Mouse (Mus musculus) ovary, postnatal 10 days (tissue): ENCODE results near the gene Mcm2.

ENCODE experiments used
- DNase-seq: peaks from one replicate; pipeline ENCODE4 v3.0.0; 2022; ENCODE audit warnings: low spot score

Gene Mcm2

GRCm38 (mm10) chr6:88889410-88890042 is 9.1 kb downstream of the Mcm2 start:
- DNase-seq = no peak

DNA sequence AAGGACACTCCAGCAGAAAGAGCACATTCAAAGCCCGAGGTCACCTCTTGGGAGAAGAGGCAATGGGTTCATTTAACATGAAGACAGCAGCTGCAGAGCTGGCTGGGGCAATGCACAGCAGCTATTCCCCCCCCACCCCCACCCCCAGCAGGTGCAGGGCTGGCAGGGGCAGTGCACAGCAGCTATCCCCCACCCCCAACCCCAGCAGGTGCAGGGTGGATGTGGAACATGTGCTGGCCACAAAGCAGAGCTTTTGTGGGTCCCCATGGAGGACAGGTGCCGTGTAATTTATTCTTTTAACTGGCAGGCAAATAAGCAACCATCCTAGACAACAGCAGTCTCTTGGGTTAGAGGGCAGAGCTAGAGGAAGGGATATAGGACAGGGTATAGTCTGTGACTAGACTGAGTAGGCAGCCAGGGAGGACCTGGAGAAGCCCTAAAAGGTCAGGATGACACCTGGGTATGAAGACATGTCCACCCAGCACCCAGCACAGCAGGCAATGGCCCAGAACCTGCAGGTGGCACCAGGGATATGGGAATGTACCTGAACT is 12.1 kb downstream of the Mcm2 start:
- no peak for DNase-seq

- no peak for DNase-seq
Measured at GRCm38 (mm10) chr6:88885644-88886416, 12.8 kb downstream of the Mcm2 start.

- DNase-seq = no peak
Measured at GRCm38 (mm10) chr6:88884690-88885089, 13.9 kb downstream of the Mcm2 start.

DNA sequence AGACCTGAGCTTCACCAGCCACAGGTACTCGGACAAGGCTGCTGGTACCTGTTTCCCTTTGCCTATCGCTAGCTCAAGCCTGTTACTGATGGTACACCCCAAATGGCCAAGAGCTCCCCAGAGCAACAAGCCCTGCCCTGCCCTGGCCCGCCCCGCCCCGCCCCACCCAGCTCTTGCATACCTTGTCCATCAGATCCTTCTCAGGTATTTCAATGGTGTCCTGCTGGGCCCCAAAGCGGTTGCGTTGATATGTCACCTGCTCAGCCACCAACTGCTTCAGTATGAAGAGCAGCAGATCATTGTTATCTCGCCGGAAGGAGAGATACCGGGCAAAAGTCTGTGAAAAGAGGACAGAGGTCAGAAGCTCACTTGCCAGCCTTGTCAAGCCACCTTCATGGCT is 14.4 kb downstream of the Mcm2 start:
- no peak for DNase-seq

- DNase-seq = no peak
Measured at GRCm38 (mm10) chr6:88881334-88881733, 17.2 kb downstream of the Mcm2 start.

DNA sequence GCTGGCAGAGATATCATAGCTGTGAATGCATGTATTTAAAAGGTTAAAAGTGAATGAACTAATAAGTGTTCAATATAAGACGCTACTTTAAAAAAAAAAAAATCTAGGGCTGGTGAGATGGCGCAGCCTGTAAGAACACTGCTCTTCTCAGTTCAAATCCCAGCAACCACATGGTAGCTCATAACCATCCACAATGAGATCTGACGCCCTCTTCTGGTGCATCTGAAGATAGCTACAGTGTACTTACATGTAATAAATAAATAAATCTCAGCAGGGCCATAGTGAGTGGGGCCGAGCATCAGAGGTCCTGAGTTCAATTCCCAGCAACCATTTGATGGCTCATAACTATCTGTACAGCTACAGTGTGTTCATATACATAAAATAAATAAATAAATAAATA is 19.1 kb downstream of the Mcm2 start:
- no peak for DNase-seq

DNA sequence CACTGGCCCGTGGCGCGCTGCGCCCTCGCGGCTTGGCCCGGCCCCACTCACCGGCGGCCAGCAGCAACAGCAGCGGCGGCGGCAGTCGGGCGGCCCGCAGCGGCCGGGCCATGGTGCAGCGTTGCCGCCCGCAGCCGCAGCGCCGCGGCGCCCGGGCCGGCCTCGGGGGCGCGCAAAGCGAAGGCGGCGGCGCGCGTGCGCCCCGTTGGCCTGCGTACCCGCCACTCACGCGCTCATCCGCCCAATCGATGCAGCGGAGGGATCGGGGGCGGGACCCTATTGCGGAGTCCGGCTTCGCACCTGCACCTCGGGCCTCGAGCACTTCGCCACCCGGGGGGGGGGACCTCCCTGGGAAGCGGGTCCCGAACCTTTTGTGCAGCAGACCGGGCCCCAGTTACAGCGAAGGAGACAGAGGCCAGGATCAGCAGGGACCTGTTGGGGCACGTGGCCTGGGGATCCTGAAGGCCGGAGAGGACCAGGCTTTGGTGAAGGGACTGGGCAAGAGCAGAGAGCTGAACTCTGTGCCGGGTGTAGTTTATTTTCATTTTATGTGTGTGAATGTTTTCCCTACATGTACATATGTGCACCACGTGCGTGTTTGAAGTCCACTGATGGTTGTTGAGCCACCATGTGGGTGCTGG is 23.6 kb downstream of the Mcm2 start, which contains the start of gene Podxl2:
Gene Podxl2, minus strand, starts transcription at position 177 of the 641 bp plus-strand sequence.
- DNase-seq = peak; percentile 35

DNA sequence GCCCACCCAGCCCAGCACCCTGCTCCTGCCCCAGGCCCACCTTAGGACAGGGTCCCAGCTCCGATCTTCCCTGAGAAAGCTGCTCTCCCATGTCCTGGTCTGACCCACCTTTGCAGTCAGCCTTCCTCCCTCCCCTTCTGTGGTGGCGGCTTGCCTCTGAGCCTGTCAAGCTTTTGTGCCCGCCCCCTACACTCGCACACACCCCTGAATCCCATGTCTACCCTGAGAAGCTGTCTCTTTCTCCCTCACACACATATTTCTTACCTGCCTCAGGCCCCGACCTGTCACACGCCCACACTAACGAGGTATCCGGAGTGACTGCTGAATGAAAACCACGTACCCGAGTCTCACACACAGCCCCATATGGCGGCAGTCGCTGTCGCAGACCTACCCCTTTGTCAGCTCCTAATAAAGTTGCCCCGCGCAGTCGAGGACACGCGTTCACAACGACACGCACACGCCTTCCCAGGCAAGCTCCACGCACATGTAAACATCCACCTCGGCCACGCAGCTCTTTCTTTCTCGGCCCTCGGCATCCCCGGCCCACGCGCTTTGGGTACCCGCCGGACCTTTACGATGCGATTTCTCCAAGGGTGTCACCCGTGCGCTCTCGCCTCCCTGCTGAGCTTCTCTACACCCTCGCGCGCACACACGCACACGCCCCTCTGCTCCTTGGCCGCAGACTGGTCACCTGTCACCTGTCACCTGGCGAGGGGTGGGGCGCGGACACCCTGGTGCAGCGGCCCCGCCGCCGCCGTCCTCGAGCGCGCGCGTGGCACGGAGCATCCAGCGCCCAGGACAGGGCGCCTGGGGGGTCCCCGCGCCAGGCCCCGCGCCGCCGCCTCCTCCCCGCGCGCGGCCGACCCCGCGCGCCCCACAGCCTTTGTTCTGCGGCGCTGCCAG is 24.4 kb downstream of the Mcm2 start:
- DNase-seq = no peak

GRCm38 (mm10) chr6:88872811-88873210 is 25.8 kb downstream of the Mcm2 start:
- no peak for DNase-seq

- DNase-seq = no peak
Measured at GRCm38 (mm10) chr6:88871546-88871945, 27.0 kb downstream of the Mcm2 start.

DNA sequence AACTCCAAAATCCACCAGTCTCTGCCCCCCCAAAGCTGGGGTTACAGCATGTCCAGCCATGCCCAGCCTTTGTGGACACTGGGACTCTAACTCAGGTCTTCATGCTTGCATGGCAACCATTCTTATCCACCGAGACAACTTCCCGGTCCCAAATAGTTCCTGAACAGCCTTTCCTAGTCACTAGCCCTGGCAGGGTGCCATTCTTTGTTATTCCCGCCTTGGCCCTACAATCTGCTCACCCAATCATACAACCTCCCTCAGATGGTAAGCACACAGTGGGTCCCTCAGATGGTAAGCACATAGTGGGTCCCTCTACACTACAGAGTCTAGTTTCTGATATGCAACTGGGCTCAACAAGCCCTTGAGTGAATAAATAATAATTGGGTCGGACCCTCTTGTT is 28.0 kb downstream of the Mcm2 start:
- no peak for DNase-seq

- DNase-seq = no peak
Measured at GRCm38 (mm10) chr6:88869459-88869858, 29.1 kb downstream of the Mcm2 start.

GRCm38 (mm10) chr6:88865704-88866103 is 32.9 kb downstream of the Mcm2 start:
- no peak for DNase-seq

- no peak for DNase-seq
Measured at GRCm38 (mm10) chr6:88860914-88861313, 37.7 kb downstream of the Mcm2 start.

- no peak for DNase-seq
Measured at GRCm38 (mm10) chr6:88858341-88858740, 40.2 kb downstream of the Mcm2 start.

- DNase-seq = no peak
Measured at GRCm38 (mm10) chr6:88857830-88858229, 40.8 kb downstream of the Mcm2 start.

- no peak for DNase-seq
Measured at GRCm38 (mm10) chr6:88857249-88857648, 41.3 kb downstream of the Mcm2 start.

GRCm38 (mm10) chr6:88855636-88856035 is 42.9 kb downstream of the Mcm2 start:
- DNase-seq = no peak

DNA sequence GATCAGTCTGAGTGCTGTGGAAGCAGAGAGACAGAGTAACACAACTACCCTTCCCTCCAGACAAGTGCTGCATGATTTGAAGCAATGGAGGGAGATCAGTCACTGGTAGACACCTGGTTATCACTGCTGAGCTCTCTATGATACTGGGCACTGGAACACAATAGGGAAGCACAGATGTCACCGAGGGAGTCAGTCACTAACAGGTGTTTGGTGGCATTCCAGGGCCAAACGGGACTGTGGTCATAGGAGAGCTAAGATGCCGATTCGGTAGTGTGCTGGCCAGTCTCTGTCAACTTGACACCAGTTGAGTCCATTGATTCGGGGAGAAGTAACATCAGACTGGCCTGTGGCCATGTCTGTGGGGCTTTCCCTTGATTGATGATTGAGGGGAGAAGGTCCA is 44.1 kb downstream of the Mcm2 start:
- DNase-seq = no peak

GRCm38 (mm10) chr6:88850034-88850433 is 48.5 kb downstream of the Mcm2 start:
- DNase-seq = no peak

- no peak for DNase-seq
Measured at GRCm38 (mm10) chr6:88849270-88849669, 49.3 kb downstream of the Mcm2 start.
